Comparison of ENCODE assay signal across 17 mouse cellular contexts in genomic region chr5:77515448-77515847, GRCm38 (mm10).
"Had no signal": no experiment of that assay in that cellular context is flagged by ENCODE, and none has a peak within 500 bp of the region (broad histone marks: within the 10 kb centered on the region; RNA-seq: fewer than 3 reads in every experiment).

No protein-coding gene starts in this region.

- H3K9ac ChIP-seq: liver, embryonic 13.5 days; liver, embryonic 15.5 days; liver, postnatal 0 days; midbrain, embryonic 13.5 days; midbrain, embryonic 15.5 days; neural tube, embryonic 12.5 days; stomach, embryonic 15.5 days had no signal

- H3K36me3 ChIP-seq: liver, embryonic 13.5 days; liver, embryonic 15.5 days; midbrain, embryonic 13.5 days; midbrain, embryonic 15.5 days; neural tube, embryonic 12.5 days; stomach, embryonic 15.5 days had no signal

- DNase-seq: liver, embryonic 13.5 days; liver, postnatal 0 days; lung, postnatal 10 days; right cerebral cortex, postnatal 14 days; thymus, adult 2 months; thymus, postnatal 25 days; thymus, postnatal 4 days had no signal

- H3K4me1 ChIP-seq: liver, embryonic 13.5 days; liver, embryonic 15.5 days; megakaryocyte, embryonic 14.5 days; midbrain, embryonic 13.5 days; midbrain, embryonic 15.5 days; stomach, embryonic 15.5 days had no signal

- H3K27me3 ChIP-seq: liver, embryonic 13.5 days; liver, embryonic 15.5 days; midbrain, embryonic 13.5 days; midbrain, embryonic 15.5 days; neural tube, embryonic 12.5 days; stomach, embryonic 15.5 days had no signal

- H3K4me2 ChIP-seq: liver, embryonic 11.5 days; liver, embryonic 13.5 days; liver, embryonic 15.5 days; midbrain, embryonic 11.5 days; midbrain, embryonic 13.5 days; midbrain, embryonic 15.5 days; neural tube, embryonic 12.5 days; stomach, embryonic 15.5 days had no signal

- H3K4me3 ChIP-seq: liver, embryonic 13.5 days; liver, embryonic 15.5 days; megakaryocyte, embryonic 14.5 days; midbrain, embryonic 13.5 days; midbrain, embryonic 15.5 days; neural tube, embryonic 12.5 days; stomach, embryonic 15.5 days had no signal

- ATAC-seq: liver, postnatal 0 days; midbrain, embryonic 13.5 days; midbrain, embryonic 15.5 days had no signal

- H3K27ac ChIP-seq: liver, embryonic 13.5 days; liver, embryonic 15.5 days; macrophage; midbrain, embryonic 13.5 days; midbrain, embryonic 15.5 days; neural tube, embryonic 12.5 days; stomach, embryonic 15.5 days; stomach, postnatal 0 days had no signal

- H3K9me3 ChIP-seq: liver, embryonic 13.5 days; liver, embryonic 15.5 days; megakaryocyte, embryonic 14.5 days; midbrain, embryonic 13.5 days; midbrain, embryonic 15.5 days; neural tube, embryonic 12.5 days; stomach, embryonic 15.5 days had no signal
